Mouse (Mus musculus): ENCODE data around the gene Optc.

The Optc gene

DNA sequence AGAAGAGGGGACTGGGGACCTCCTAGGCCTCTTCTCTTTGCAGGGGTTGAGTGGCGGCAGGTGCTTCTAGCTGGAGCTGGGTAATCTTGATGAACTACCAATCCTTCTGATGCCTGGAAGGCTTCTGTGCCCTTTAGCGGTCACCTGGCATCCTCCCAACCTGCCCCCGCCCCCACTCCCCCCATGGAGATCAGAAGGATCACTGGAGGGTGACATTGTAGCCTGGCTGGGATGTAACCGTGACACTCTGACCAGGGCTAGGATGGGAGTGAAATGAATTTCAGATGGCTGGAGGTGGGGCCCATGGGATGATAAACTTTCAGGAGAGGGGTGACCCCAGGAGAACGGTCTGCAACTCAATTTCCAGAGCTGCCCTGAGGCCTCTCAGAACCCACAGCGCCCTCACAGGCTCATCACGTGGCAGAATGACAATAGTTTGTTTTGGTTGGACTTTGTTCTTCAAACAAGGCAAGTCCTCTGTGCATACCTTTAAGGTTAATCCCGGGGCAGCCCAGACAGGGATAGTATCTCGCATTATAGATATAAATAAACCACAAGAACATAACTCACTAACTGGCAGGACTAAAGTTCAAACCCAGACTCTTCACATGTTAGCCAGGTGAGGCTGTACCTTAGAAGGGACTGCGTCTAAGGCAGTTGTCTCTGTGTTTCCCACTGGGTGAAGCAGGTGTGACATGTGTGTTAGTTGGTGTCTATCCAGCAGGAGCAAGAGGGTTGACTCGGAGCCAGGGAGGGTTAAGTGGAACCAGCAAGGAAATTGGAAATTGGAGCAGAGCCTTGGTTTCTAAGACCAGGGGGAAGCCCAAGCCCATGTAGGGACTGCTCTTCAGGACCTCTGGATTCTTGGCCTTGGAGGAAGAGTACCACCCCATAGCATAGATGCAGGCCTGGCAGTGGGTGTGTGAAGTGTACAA lies 25.2 kb downstream of the Optc start:
- DNase-seq (ENCODE audit: low spot score): peak; percentile 83

DNA sequence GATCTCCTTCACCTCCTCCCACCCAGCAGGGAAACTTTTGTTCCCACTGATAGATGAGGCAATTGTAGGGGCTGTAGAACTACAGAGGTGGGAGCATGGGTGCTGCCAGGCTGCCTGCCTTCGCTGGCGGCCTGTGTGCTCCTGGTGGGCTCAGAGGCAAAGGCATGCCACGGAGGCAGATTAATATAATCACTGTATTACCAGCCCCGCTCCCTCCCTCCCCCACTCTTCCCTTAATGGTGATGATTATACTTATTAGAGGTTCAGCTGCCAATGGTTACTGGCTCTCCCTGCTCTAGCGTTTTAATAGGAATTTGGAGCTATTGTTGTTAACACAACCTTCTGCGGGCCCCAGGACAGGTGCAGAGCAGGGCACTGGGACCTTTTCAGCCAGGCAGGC lies 26.0 kb downstream of the Optc start:
- DNase-seq (ENCODE audit: low spot score): no peak

DNA sequence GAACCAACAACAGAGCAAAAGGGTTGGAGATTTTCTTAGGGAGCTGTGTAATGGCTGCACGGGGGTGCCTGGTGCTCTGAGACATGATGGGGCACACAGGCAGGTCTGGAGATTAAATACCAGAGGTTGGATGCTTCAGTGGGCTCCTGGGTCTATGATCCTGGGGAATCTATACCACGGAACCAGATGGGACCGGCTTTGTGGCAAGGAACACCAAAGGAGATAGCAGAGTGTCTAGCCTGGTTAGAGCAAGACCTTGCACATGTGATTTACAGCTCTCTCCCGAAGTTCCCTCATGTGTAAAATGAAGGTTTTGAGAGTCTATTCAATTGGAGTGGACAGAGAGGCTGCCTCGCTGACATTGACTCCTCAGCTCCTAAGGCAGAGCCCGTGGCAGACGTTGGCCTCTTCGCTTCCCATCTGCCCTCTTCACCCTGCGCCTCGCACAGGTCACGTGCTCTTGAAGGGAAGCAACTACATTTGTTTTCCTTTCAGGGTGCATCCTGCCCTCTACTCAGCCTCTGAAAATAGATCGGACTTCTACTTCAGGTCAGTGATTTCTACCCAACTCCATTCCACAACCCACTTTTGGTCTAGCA lies 28.9 kb downstream of the Optc start:
- no peak for DNase-seq (ENCODE audit: low spot score)

DNA sequence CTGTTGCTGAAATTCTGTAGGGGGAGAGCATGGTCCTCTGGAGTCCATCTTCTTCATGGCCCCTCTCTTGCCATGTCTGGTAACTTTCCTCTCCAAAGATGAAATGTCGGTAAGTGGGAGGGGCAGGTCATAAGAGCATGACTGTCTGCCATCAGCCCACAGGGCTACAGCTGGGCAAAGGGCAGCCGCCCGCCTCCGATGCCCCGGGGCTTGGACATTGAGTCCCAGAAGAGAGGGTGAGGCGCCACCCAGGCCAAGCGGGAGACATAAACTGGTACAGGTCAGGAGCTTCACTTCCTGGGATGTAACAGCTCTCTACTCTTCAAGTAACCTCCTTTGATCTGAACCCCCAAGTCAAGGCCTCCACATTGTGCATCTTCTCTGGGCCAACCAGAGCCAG lies 30.9 kb downstream of the Optc start:
- DNase-seq (ENCODE audit: low spot score): no peak

DNA sequence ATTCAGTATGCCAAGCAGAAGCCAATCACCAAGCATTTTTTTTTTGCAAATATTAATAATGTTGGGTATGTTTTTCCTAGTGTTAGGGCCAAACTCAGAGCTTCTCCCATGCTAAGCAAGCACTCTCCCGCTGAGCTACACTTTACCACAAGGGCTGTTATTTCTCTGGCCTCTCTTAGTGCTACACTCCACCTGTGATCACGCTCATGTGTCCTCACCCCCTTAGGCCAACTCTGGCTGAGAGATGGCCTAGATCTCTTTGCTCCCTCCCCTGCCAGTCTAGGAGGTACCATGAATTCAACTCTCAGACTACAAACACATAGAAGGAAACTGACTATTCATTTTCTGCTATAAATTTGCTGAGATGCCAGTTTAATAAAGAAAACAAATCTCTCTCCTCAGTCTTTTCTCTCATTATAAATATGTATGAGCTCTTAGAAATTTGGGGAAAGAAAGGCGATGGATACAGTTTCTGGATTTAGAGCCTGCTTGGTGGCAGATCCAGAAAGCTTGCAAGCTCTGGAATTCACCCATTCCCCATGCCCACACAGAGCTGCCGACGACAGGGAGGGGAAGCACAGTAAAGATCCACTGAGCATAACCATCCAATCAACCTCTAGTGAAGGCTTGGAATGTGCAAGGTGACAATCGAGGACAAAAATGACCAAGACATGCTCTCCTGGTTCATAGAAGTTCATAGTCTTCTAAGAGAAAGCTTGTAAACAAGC lies 34.5 kb downstream of the Optc start:
- no peak for DNase-seq (ENCODE audit: low spot score)

DNA sequence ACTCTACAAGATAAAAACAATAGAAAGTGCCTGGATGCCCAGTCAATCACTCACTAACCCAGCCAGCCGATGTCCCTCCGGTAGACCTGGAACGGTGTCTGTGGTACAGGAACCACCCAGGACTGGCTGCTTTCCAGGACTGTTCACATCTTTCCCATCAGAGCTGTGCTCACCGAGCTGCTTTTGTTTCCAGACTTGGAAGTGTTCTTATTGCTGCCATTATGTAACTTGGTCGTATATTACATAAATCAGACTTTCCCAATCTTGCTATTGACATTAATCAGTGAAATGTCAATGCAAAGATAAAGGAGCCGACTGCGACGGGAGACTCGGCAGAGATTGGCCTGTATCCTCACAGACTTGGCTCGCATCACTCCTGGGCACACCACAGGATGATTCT lies 36.6 kb downstream of the Optc start:
- DNase-seq (ENCODE audit: low spot score): no peak

DNA sequence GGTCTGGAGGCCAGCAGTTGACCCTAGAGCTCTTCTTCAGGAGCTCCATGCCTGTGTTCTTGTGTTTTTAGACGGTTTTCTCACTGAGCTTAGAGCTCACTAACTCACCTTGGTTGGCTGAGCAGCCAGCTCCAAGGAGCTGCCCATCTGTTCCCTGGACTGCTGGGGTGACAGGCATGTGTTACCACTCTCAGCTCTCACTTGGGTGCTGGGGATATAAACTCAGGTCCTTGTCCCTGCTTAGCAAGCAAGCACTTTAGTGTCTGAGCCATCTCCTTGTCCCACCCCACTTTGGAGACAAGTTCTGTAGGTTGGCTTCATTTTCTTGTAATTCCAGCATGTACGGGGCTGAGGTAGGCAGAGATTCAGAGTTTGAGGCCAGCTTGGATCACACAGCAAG lies 38.6 kb downstream of the Optc start:
- no peak for DNase-seq (ENCODE audit: low spot score)

DNA sequence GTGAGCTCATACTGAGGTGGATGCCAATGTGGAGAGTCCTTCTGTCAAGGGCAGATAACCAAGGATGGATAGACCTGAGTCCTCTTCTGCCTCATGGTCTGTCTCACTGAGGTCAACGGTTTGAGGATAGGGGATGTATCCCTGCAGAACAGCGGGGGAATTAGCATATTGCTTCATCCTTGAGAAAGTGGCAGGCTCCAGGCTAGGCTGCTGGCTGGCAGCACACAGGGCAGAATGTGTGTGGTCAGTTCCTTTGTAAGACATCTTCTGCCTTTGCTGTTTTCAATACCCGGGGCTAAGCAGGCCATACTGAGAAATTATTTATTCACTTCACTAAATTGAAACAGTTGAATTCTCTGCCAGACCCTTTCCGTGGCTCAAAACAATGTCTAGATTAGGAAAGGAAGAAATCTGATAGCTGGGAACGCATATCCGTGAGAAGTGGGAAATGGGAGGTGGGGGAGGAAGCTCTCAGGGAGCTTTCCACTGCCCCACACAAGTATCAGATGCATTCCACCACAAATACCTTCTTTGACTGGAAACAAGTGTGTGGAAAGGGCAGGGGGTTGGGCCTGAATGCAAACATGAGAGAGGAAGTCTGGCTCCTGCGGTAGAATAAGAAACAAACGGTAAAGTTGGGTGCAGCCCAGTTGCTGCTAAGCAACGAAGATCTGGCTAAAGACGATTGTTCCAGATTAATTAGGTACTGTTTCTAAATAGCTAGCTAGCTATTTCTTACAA lies 44.4 kb downstream of the Optc start:
- peak; percentile 58 for DNase-seq (ENCODE audit: low spot score)

DNA sequence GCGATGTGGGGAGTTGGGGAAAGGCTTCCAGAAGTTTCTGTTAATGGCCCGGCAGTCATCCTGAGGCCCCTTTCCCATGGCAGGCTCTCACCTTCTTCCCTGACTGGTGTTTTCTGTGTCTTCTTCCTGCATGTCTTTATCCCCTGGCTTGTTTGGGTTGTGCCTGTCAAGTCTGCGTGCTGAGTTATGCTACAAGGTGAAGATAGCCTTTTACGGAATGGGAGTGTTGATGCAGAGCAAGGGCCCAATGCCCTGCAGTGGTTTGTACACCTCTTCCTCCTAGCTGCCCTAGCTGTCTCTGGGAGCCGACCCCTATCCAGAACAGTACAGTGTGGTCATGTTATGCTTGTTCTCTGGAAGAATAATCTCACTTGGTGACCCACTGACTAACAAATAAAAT lies 46.8 kb downstream of the Optc start:
- DNase-seq (ENCODE audit: low spot score): no peak

DNA sequence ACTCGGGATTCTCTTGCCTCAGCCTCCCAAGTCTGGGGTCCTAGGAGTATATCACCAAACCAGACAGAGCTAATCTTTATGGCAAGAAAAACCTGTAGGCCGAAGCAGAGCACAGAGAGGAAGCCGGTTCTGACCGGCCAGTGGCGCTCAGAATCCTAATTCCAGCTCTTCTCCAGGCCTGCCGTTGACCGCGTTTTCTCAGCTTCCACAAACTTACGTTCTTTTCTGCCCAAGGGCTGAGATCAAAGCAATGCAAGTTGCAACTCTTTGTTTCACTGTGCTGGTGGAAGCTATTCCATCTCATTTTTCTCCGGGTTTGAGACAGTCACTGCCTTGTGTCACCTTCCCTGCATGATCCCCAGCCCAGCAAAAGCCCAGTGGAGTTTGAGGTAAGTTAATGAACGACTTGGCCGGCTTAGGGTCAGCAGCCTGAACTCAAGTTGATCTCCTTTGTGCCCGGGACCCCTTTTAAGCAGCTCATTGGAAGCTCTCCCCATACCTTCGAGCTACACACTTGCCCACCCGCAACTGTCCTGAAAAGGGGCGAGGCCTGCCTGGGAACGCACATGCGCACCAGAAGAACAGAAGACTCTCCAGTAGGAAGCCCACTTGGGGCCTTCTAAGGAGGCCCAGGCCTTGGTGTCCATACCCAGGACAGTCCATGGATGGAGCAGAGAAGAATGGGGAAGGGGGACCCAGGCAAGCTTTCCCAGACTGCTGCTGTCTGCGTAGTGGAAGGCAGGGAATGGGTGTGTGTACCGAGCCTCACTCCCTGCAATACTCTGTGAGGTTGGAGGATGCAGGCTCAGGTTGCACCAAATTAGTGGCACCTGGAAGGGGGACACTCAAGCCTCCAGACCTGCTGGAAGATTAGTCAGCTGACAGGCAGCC lies 47.7 kb downstream of the Optc start:
- peak; percentile 71 for DNase-seq (ENCODE audit: low spot score)

DNA sequence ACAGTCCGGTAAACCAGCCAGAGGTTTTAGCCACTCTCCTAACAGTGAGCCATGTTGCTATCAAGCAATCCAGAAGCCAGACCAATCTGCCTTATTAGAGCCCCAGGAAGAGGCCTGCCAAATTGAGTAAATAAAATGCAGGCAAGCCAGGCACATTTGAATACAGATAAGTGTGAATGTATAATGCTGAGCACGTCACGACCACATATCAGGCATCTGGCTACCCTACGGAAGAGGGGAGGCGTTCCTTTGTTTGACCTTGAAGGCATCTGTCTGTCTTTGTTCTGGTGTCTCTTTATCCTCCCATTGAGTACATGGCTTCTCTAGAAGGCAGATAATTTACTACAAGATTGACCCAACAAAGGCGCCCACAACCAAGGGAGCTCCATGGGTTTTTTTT lies 48.5 kb downstream of the Optc start:
- DNase-seq (ENCODE audit: low spot score): no peak

DNA sequence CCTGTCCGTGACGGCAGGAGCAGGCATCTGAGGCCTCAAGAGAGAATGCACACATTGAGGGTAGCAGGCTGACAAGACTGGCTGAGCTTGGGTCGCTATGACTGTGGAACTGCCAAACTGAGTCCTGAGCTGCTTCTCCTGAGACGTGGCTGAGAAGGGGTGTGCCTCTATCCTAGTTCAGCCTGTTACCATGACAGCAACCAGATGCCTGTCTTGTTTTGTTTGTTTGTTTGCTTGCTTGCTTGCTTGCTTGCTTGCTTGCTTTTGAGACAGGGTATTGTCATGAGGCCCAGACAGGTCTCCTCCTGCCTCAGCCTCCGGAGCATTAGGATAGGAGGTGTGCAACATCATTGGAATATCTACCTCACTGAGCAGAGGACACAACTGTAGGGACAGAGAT lies 50.0 kb downstream of the Optc start:
- DNase-seq (ENCODE audit: low spot score): no peak

DNA sequence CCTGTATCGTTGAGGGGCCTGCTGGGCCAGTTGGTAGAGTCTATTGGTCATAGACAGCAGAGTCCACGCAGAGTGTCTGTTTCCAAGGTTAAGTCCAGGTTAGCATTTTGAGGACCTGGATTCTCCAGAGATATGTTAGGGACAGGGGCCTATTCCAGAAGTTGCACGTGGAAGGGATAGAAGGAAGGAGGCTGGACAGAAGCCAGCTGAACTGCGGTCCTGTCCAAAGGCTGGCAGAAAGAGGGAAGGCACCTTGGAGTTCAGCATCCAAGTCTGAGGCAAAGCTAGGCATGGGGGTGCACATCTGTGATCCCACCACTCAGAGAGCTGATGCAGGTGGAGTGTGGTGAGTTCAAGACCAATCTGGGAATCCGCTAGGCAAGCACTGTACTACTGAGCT lies 50.6 kb downstream of the Optc start:
- no peak for DNase-seq (ENCODE audit: low spot score)

DNA sequence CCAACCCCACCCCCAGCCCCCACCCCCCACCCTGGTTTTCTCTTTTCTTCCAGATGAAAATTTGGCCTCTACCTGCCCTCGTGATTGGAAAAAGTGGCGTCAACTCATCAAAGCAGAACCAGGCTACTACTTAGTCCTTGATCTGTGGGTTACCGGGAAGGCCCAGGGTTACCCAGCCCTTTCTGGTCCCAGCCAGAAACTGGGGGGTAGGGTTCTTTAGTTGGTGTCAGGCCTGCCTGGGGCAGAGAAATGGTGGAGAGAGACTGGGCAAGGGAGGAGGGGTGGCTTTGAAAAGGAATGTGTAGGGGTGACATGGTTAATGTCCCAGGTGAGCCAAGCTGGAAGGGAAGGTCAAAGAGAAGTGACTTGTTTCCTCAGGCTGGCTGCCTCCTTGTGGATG lies 51.1 kb downstream of the Optc start:
- no peak for DNase-seq (ENCODE audit: low spot score)

DNA sequence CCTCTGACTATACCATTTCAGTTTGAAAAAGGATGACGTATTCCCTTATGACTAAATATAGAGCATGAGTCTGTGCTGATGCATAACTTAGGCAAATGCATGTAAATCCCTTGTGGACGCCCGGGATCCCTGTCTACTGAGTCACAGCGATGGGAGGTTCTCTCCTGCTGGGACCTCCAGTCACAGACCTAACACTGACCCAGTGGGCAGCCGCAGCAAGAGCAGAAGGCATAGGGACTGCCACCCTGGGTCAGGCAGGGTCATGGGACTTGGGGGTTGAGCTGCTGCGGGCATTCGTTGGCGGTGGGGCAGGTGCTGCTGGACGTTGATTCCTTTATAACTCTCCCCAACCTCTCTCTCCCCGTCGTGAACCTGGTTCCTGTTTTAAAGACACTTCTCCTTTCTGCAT lies 51.7 kb downstream of the Optc start:
- no peak for DNase-seq (ENCODE audit: low spot score)

DNA sequence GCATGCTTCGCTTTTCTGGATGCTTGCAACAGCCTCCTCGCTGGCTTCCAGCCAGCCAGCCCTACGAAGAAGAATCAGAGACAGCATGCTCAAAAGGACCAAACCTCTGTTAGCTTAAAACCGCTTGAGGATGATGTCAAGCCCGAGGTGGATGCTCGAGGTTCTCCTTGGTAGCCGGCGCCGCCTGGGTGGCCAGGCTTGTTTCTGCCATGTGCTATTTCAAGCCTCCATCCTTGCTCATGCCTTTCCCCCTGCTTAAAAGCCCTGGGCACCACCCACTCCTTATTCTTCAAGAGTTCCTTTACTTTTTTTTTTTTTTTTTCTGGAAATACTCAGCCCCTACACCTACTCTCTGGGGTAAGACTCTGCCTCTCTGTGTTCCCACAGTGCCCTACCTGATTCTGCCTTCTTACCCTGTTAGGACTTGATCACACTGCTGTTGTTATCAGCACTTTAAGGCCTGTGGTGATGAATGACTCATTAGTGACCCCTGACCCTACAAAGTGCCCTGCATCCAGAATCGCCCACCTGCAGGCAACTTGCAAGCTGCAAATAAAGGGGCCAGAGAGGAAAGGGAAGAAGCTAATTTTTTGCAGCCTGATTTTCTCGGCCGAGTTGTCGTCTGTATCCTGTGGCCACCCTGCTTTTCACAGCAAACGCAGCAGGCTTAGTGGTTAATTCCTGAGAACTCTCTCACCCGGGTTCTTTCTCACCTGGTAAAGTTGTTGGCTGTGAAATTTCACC lies 52.4 kb downstream of the Optc start:
- peak; percentile 53 for DNase-seq (ENCODE audit: low spot score)

DNA sequence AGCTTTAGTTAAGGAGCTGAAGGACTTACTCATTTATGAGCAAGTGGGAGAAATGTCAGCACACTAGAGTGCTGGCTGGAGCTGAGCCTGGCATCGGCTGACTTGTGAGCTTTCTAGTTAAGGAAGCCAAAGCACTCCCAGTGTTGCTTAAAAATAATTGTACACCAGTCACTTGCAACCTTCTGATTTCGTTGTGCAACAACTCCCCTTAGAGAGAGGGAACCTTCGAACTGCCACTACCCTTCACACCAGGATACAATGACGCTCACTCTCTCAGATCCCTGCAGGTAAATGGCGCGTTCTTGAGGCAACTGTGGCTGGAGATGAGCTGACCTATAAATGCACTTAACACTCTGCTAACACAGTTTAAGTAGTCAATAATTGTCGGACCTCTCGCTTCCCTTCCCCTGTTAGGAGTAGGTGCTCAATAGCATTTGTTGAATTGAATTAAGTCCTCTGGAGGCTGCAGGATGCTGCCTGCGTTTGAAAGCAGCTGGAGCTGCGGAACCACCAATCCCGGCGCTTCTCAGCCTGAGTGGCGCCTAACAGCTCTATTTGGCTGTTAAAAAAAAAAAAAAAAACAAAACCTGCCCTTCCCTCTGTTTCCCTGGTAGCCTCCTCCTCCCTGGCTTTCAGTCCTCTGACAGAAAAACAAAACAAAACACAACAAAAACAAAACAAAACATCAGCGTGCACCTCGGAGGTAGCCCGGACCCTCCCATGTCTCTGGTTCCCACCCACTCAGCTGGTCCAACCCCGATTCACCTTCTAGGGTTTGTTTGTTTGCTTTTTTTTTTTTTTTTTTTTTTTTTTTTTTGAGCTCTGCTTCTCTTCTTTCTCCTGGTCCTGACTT lies 53.2 kb downstream of the Optc start:
- no peak for DNase-seq (ENCODE audit: low spot score)

Measured in yolk sac, embryonic 10.5 days (tissue).